Mouse (Mus musculus) heart, adult 2 months (tissue): Measurements from ENCODE around the gene Slc29a4.

Source experiments
- CTCF ChIP-seq: fragments of 200-600 bp; IDR thresholded peaks from 2 replicates; pipeline ENCODE4 v1.8.1; 2022; ENCODE audit warnings: antibody characterized with exemption, mild to moderate bottlenecking, moderate library complexity
- EP300 ChIP-seq: fragments of 200-500 bp; IDR thresholded peaks from 2 replicates; pipeline ENCODE4 v1.6.1; 2011; ENCODE audit warnings: low read depth, low read length, control low read depth; ENCODE audit not compliant: insufficient read depth

DNA sequence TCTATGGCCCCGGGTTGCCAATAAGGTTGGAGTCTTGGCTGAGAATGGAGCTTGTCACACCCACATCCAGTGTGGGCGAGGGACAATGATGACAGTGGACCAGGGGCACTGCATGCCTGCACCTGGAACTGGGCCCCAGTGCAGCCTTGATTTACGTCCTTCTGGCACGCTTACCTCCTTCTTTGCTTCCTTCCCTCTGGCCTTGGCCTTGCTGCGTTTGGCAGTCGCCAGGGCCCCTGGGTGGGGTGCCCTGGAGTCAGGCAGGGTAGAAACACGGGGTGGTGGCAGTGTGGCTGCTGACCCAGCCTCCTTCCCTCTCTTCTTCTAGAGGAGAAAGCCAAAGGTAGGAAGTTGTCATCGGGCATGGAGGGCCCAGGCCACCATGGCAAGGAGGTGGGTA, 47.6 kb downstream of the Slc29a4 start:
- TF ChIP-seq EP300 = no peak
- TF ChIP-seq CTCF = no peak
